Mouse (Mus musculus) forebrain, embryonic 14.5 days (tissue): ENCODE data around the gene Pisd. TPM values are rescaled to one million over a fixed set of nuclear protein-coding genes. Genes with fewer than 3 reads are reported as not detected.
A peak's percentile ranks its signal among the peaks of the same experiment; 100 is the strongest.
"Not testable (repeated sequence)": the region's sequence is repeated elsewhere in the genome, so short reads cannot be mapped to it uniquely, and the experiment has no call there.

Source experiments
- ATAC-seq: fragments of 200-750 bp; cut with Nextera tagmentation; 2 replicates; pipeline ENCODE4 v1.8.0; 2017; ENCODE audit warnings: mild to moderate bottlenecking, moderate library complexity
- DNase-seq: peaks from one replicate; pipeline ENCODE4 v3.0.0-alpha.2; 2015; ENCODE audit warnings: low spot score
- H3K27ac ChIP-seq: fragments of 300-500 bp; sonication (generic); 2 replicates; pipeline ENCODE4 v1.5.1; 2014; ENCODE audit warnings: low read depth, mild to moderate bottlenecking, control low read depth, low read length, moderate library complexity
- H3K27me3 ChIP-seq: fragments of 300-500 bp; sonication (generic); replicated peaks from 2 replicates; pipeline ENCODE4 v1.6.1; 2014; ENCODE audit warnings: low read length, control low read depth, mixed read lengths; ENCODE audit not compliant: control insufficient read depth, insufficient read depth
- H3K36me3 ChIP-seq: fragments of 300-500 bp; sonication (generic); 2 replicates; pipeline ENCODE4 v1.6.1; 2014; ENCODE audit warnings: low read length, control low read depth; ENCODE audit not compliant: control insufficient read depth, insufficient read depth
- H3K4me1 ChIP-seq: fragments of 300-500 bp; sonication (generic); 2 replicates; pipeline ENCODE4 v1.6.1; 2014; ENCODE audit warnings: antibody characterized with exemption, low read length, control low read depth; ENCODE audit not compliant: control insufficient read depth, insufficient read depth
- H3K4me2 ChIP-seq: fragments of 300-500 bp; sonication (generic); 2 replicates; pipeline ENCODE4 v1.6.1; 2014; ENCODE audit warnings: mild to moderate bottlenecking, control low read depth, low read length
- H3K4me3 ChIP-seq: fragments of 300-500 bp; sonication (generic); 2 replicates; pipeline ENCODE4 v1.5.1; 2014; ENCODE audit warnings: low read depth, low read length, control low read depth
- H3K9ac ChIP-seq: fragments of 300-500 bp; sonication (generic); 2 replicates; pipeline ENCODE4 v1.6.1; 2014; ENCODE audit warnings: mild to moderate bottlenecking, low read length, control low read depth, moderate library complexity
- H3K9me3 ChIP-seq: fragments of 300-500 bp; sonication (generic); replicated peaks from 2 replicates; pipeline ENCODE4 v1.6.1; 2016; ENCODE audit warnings: low read length, control low read depth, mixed read lengths; ENCODE audit not compliant: control insufficient read depth
- WGBS: fragments of 180-500 bp; shearing (Covaris S2); extraction: QIAGEN DNeasy Blood & Tissue Kit; methylation state at CpG from one replicate; pipeline ENCODE4 v1.1.7; 2014; 5-methylcytosine and 5-hydroxymethylcytosine counted together
- polyA plus RNA-seq: library from polyadenylated mRNA; unstranded; fragments of >200 nt; fragmentation: Nextera tagmentation; extraction: Ambion mirVana; gene quantifications from 2 replicates; pipeline ENCODE4 v1.2.1, GENCODE M21; 2014

The Pisd gene
- polyA plus RNA-seq, 1 experiment from 2014 or later, result 97.5 TPM

DNA sequence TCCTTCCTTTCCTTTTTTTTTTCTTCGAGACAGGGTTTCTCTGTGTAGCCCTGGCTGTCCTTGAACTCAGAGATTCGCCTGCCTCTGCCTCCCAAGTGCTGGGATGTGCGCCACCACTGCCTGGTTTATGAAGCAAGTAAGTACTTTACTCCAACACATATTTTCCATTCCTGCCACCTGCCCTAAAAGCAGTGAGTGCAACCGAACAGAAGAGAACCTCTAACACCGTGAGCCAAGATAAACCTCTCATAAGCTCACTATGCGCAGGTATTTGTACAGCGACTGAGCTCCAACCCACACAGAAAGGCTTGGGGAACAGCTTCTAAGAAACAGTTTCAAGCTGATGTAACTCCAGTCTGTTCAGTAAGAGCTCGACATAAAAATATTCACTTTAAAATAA lies 29.3 kb downstream of the Pisd start:
- Histone ChIP-seq H3K9me3 (no peaks in the 10 kb centered on the region), H3K4me3 (no peak overlapping the region), H3K27me3 (no peaks in the 10 kb centered on the region), H3K27ac (no peak overlapping the region), H3K36me3 (peaks cover 6% of the 10 kb centered on the region; the same call in 1 of the 2 replicates), H3K4me1 (no peaks in the 10 kb centered on the region), H3K4me2 (no peak overlapping the region), H3K9ac (no peak overlapping the region)
- no peak for ATAC-seq
- WGBS, result 93% methylated on average over 8 of the region's 8 CpGs
- no peak for DNase-seq

- no peak overlapping the region for H3K4me3 ChIP-seq
- 38% methylated on average over 2 of the region's 2 CpGs for WGBS
- H3K4me1 ChIP-seq, result no peaks in the 10 kb centered on the region
- ATAC-seq (no peak), DNase-seq (no peak)
- no peaks in the 10 kb centered on the region for H3K36me3 ChIP-seq
- no peak overlapping the region for H3K27ac ChIP-seq
- H3K27me3 ChIP-seq, result no peaks in the 10 kb centered on the region
- H3K9ac ChIP-seq, result no peak overlapping the region
- H3K9me3 ChIP-seq, result no peaks in the 10 kb centered on the region
- no peak overlapping the region for H3K4me2 ChIP-seq
These were observed 33.7 kb downstream of the Pisd start for GRCm38 (mm10) chr5:32751736-32752135.

DNA sequence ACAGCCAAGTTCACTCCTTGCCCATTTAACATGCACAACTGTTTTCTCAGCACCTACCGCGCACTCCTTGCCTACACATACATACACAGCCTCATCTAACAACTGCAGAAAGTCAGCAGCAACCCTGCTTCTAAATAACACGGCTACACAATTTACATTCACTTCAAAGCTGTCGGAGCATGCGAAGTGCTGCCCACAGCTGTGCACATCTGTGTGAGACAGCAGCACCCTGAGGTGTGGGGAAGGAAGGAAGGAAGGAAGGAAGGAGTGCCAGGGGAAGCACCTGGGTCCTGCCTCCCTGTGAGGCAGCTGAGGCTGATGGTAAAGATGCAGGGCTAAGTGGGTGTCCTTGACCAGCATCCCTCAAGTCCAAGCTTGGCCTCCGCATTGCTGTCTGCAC lies 36.5 kb downstream of the Pisd start:
- no peaks in the 10 kb centered on the region for H3K27me3 ChIP-seq
- no peak overlapping the region for H3K4me3 ChIP-seq
- H3K4me1 ChIP-seq, result no peaks in the 10 kb centered on the region; the same call in 1 of the 2 replicates
- ATAC-seq, result no peak
- H3K9me3 ChIP-seq, result no peaks in the 10 kb centered on the region
- H3K9ac ChIP-seq, result no peak overlapping the region
- no peak overlapping the region for H3K4me2 ChIP-seq
- DNase-seq, result no peak
- H3K36me3 ChIP-seq, result no peaks in the 10 kb centered on the region
- H3K27ac ChIP-seq, result no peak overlapping the region
- 93% methylated on average over 6 of the region's 6 CpGs for WGBS

DNA sequence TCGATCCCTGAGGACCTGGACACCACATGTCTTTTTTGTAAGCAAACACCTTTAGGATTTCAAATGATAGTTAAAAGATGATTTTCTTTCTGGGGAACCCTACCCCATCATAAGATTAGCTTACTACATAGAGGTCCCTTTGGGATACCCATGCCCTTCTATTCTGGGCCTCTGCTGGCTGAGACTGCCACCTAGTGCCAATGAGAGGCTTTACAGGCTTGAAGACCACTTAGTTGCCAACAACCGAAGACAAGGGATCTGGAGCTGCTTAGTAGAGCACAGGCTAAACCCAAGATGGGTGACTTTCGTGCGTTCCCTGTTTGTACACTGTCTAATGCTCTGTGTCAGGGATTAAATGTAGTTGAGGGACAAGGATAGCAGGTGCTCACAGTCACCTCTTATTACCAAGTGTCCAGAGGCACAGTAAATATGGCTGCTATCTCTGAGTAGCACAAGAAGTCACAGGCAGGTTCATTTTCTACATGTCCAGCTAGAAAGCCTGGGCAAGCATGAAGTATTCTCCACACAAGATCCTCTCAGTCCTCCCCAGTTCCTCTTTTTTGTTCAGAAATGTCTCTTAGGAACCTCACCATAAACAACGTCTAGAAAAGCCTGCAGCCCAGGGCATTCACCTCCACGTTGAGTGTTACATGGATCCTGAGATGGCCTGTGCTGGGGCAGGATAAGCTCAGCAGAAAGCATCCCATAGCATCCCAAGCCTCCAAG lies 37.6 kb downstream of the Pisd start:
- Histone ChIP-seq H3K4me2 (no peak overlapping the region), H3K9ac (no peak overlapping the region), H3K27ac (no peak overlapping the region), H3K36me3 (no peaks in the 10 kb centered on the region), H3K4me1 (no peaks in the 10 kb centered on the region; the same call in 1 of the 2 replicates), H3K4me3 (no peak overlapping the region), H3K9me3 (no peaks in the 10 kb centered on the region), H3K27me3 (no peaks in the 10 kb centered on the region)
- ATAC-seq (peak; percentile 54; the same call in 1 of the 2 replicates), DNase-seq (peak; percentile 73)
- 71% methylated on average over 6 of the region's 6 CpGs for WGBS

DNA sequence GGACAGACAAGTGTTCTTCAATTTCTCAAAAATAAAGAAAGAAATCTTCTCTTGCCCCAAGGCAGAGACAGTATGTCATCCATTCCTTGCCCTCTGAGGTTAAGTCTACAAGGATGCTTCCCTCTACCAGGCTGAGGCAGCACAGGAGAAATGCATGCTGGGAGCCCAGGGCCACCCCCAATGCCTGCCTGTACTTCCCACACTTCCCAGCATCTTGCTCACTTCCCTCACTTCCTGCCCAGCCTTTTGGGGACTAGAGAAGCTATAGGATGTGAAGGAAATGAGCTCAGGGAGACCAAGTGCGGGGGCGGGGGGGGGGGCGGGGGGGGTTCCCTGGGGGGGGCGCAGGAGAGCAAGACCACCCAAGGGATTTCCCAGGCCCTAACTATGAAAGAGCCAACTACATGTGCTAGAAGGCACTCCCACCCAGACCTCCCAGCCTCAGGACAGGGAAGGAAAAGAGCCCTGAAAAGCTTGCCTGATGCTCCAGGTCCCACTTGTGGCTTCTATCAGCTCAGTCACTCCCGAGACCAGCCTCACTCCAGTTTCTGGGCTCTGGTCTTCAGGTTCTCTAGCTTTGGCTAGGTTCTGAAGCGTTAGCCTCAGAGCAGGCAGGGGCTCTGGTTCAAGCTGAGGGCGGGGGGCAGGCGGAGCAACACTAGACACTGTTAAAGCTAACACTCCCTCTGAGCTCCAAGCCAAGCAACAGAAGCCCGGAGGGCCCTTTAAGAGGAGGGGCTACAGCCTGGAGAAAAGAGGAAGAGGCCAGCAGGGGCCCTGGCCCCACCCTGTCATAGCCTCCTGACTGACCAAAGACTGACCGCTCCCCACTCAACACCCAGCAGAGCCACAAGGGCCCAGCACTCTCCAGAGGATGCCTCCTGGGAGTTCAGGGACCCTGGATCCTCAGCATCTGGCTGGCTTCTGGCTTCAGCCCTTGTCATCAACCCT lies 39.5 kb downstream of the Pisd start:
- Histone ChIP-seq H3K9ac (no peak overlapping the region), H3K36me3 (no peaks in the 10 kb centered on the region), H3K27ac (no peak overlapping the region), H3K4me3 (no peak overlapping the region), H3K9me3 (no peaks in the 10 kb centered on the region), H3K27me3 (no peaks in the 10 kb centered on the region), H3K4me2 (peak overlapping the region; percentile 18; the same call in 1 of the 2 replicates), H3K4me1 (peaks cover 5% of the 10 kb centered on the region; the same call in 1 of the 2 replicates)
- peak; percentile 30 for DNase-seq
- ATAC-seq, result no peak
- 12% methylated on average over 10 of the region's 10 CpGs for WGBS

DNA sequence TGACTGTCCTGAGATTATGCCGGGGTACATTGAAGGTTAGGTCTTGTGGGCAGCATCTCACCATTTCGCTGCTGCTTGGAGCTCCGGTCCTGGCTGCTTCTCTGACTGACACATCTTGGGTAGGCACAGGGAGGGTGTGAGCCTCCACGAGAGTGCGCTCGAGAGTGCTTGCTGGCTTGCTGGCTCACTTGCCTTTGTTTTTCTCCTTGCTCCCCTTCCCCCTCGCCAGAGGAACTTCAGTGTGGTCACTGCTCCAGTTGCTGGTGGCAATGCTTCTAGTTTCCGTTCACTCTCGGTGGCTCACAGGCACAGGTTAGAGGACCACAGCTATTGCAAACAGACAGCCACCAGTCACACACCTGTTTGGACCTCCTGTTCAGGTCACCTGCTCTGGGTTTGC lies 43.3 kb downstream of the Pisd start:
- H3K9ac ChIP-seq, result no peak overlapping the region
- ATAC-seq (peak; percentile 79), DNase-seq (peak; percentile 72)
- peak overlapping the region; percentile 20; the same call in 1 of the 2 replicates for H3K4me2 ChIP-seq
- 0 out of 2 replicates have a peak, but pooled peaks cover 2% of the 10 kb centered on the region for H3K36me3 ChIP-seq
- H3K27me3 ChIP-seq, result no peaks in the 10 kb centered on the region
- no peak overlapping the region for H3K4me3 ChIP-seq
- H3K9me3 ChIP-seq, result no peaks in the 10 kb centered on the region
- peak overlapping the region; percentile 68 for H3K27ac ChIP-seq
- WGBS, result 37% methylated on average over 9 of the region's 9 CpGs
- peaks cover 5% of the 10 kb centered on the region; the same call in 1 of the 2 replicates for H3K4me1 ChIP-seq

DNA sequence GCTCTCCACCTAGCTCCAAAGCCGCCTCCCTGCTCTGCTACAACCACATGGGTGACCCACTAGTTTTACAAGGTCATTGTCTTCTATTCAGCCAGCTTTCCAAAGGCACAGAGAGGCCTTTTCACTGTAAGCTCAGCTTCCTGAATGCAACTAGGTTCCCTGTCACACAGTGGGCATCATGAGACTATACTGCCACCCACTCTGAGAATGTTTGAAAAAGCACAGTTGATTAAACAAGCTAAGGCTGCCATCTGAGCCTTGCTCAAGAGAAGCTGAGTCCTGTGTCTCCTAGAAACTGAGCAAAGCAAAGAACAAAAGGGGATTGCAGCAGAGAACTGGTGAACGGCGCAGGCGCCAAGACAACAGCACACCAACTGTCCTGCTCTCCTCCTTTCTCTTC lies 44.1 kb downstream of the Pisd start:
- not testable (repeated sequence) for H3K36me3 ChIP-seq, H3K9me3 ChIP-seq, H3K4me1 ChIP-seq, H3K9ac ChIP-seq, H3K4me2 ChIP-seq, H3K4me3 ChIP-seq, H3K27me3 ChIP-seq
- peak overlapping the region; percentile 68; the same call in 1 of the 2 replicates for H3K27ac ChIP-seq
- 54% methylated on average over 4 of the region's 4 CpGs for WGBS
- DNase-seq (peak; percentile 22), ATAC-seq (peak; percentile 60)

DNA sequence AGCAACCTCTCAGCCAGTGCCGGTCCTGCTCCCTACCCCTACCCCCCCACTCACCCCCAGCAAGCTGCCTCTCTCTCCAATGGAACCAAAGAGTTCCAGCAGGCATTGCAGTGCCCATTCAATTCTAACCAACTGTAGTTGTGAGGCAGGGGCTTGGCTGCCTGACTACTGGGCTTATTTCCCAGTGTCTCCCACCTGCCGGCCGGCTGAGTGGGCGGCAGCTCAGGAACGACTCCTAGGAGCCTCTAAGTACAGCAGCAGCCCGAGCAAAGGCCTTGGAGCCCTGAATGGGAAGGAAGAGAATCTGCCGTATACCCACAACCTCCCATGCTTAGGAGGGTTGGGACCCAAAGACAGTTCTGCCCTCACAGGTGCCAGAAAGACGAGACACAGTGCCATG lies 44.6 kb downstream of the Pisd start:
- H3K27ac ChIP-seq, result peak overlapping the region; percentile 68; the same call in 1 of the 2 replicates
- WGBS, result 79% methylated on average over 8 of the region's 8 CpGs
- not testable (repeated sequence) for DNase-seq, ATAC-seq, H3K36me3 ChIP-seq, H3K4me1 ChIP-seq, H3K4me2 ChIP-seq, H3K9me3 ChIP-seq, H3K4me3 ChIP-seq, H3K27me3 ChIP-seq, H3K9ac ChIP-seq
